Mouse (Mus musculus) heart, postnatal 0 days (tissue): ENCODE results near the gene Rsph14.

Experiments
- CTCF ChIP-seq: IDR thresholded peaks from 2 replicates; pipeline ENCODE4 v1.5.1; 2016; ENCODE audit warnings: antibody characterized with exemption, control low read depth, low read depth
- EP300 ChIP-seq: IDR thresholded peaks from 2 replicates; pipeline ENCODE4 v1.6.1; 2016; ENCODE audit warnings: antibody characterized with exemption, low read depth

DNA sequence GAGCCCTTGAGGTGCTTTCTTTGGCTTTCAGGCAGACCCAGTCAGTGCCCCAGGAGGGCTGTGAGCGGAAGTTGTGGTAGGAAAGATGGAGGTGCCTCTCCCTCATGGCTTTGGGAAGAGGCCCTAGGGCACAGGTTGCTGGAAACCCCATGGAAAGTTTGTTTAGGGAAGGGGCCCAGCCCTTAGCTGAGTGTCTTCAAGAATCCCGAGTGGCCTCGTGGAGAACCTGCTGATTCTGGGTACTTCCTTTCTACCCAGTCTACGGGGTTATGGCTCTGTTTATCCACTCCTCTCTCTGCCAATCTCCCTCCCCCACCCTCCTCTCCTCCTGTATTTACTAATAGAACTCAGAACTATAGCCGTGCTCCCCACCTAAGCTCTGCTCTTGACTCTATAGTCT lies 43.3 kb upstream of the Rsph14 start:
- TF ChIP-seq CTCF (no peak), EP300 (no peak)
